In the genomic region with DNA sequence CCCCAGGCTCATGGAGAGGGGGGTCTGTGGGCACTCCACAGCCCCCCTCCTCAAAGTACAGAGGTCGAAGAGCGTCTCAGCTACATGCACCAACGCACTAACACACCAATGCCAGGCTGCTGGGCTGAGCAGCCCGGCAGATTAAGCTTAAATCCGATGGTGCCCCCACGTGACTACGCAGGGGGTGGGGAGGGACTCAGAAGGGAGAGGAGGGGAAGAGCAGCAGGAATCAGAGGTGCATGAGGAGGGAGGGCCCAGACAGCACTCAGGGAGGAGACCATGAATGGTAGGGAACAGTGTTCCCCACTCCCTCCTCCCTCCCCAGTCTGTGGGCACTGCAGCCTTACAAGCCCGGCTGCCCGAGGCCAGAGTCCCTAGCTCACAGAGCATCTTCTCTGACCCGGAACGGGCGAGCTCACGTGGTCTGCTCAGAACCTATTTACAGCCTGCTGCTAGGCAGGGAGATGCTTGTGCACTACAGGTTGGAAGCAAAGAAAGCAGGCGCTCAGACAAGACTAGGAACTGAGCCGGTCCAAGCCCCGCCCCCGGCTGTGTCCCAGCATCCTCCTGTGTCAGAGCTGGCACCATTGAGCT, we compare ENCODE assay signal across 9 mouse cellular contexts. TPM values are rescaled to one million over a fixed set of nuclear protein-coding genes. Genes with fewer than 3 reads are reported as not detected.
DNase-seq lines count a peak whose midpoint lies in the region; ATAC-seq and TF ChIP-seq lines count a peak whose summit lies in the region.
"Had no signal": no experiment of that assay in that cellular context is flagged by ENCODE, and none has a peak within 500 bp of the region (broad histone marks: within the 10 kb centered on the region; RNA-seq: fewer than 3 reads in every experiment).

No protein-coding gene starts in this region.

- peak overlapping the region; percentile 24 for H3K4me3 ChIP-seq in forebrain, postnatal 0 days (ENCODE audit: low read depth, low read length)
- peak overlapping the region; percentile 40 for H3K4me3 ChIP-seq in midbrain, embryonic 10.5 days

- no peak for TF ChIP-seq CTCF in forebrain, postnatal 0 days (IDR thresholded peaks at IDR 0.05; ENCODE audit: low read depth)

- H3K4me2 ChIP-seq in forebrain, postnatal 0 days (ENCODE audit: low read depth): peak overlapping the region; percentile 49

- peak; percentile 79 for DNase-seq in A20 (ENCODE audit: low read depth, low spot score)
- peak; percentile 70 for DNase-seq in cerebellum, adult 11 months
- DNase-seq in forebrain, postnatal 0 days: peak; percentile 85
- peak; percentile 94 for DNase-seq in kidney, postnatal 14 days
- DNase-seq in midbrain, embryonic 10.5 days (ENCODE audit: low spot score): peak; percentile 69
- DNase-seq in telencephalon, adult 2 months (ENCODE audit: low read depth, low spot score): peak; percentile 85
- no peak for DNase-seq in adipocyte (ENCODE audit: low spot score)
- DNase-seq in lung, adult 18-20 months: no peak

- no peaks in the 10 kb centered on the region for H3K36me3 ChIP-seq in forebrain, postnatal 0 days (ENCODE audit: insufficient read depth)
- H3K36me3 ChIP-seq in midbrain, embryonic 10.5 days: peaks cover 59% of the 10 kb centered on the region

- peak overlapping the region; percentile 89 for H3K27ac ChIP-seq in forebrain, postnatal 0 days (ENCODE audit: low read depth, low read length)
- H3K27ac ChIP-seq in midbrain, embryonic 10.5 days (replicated peaks): peak overlapping the region; percentile 88
- H3K27ac ChIP-seq: macrophage had no signal

- 7% methylated on average over 17 of the region's 17 CpGs for WGBS in forebrain, postnatal 0 days
- WGBS in midbrain, embryonic 10.5 days: 13% methylated on average over 17 of the region's 17 CpGs

- peak overlapping the region; percentile 54 for H3K9ac ChIP-seq in forebrain, postnatal 0 days

- H3K9me3 ChIP-seq in forebrain, postnatal 0 days (ENCODE audit: low read length): no peaks in the 10 kb centered on the region
- no peaks in the 10 kb centered on the region for H3K9me3 ChIP-seq in midbrain, embryonic 10.5 days (replicated peaks)

- H3K4me1 ChIP-seq in forebrain, postnatal 0 days (ENCODE audit: insufficient read depth): peaks cover 40% of the 10 kb centered on the region
- peaks cover 72% of the 10 kb centered on the region for H3K4me1 ChIP-seq in midbrain, embryonic 10.5 days

- H3K27me3 ChIP-seq in forebrain, postnatal 0 days (ENCODE audit: insufficient read depth, low read length): no peaks in the 10 kb centered on the region
- no peaks in the 10 kb centered on the region for H3K27me3 ChIP-seq in midbrain, embryonic 10.5 days (ENCODE audit: low read depth, poor library complexity, severe bottlenecking)

- peak; percentile 86 for ATAC-seq in forebrain, postnatal 0 days

RNA-seq across cellular contexts. Expression of a gene that starts 6.7 kb away (rescaled TPM):
- total RNA-seq in forebrain, postnatal 0 days (2014; rRNA removed): 29.9 and 43.0 TPM in 2 replicates
- polyA plus RNA-seq in forebrain, postnatal 0 days (2015; fragmentation: Nextera tagmentation; extraction: Ambion mirVana): 3.5 and 3.8 TPM in 2 replicates
- polyA plus RNA-seq in midbrain, embryonic 10.5 days (2016; fragmentation: Nextera tagmentation; extraction: Ambion mirVana): 10.8 and 11.0 TPM in 2 replicates

RNA-seq across cellular contexts. Expression of a gene that starts 24.5 kb away (rescaled TPM):
- total RNA-seq in forebrain, postnatal 0 days (2014; rRNA removed): 49.6 and 51.1 TPM in 2 replicates
- polyA plus RNA-seq in forebrain, postnatal 0 days (2015; fragmentation: Nextera tagmentation; extraction: Ambion mirVana): 38.9 and 43.0 TPM in 2 replicates
- 54.8 TPM in 2 replicates for polyA plus RNA-seq in midbrain, embryonic 10.5 days (2016; fragmentation: Nextera tagmentation; extraction: Ambion mirVana)

RNA-seq across cellular contexts. Expression of a gene that starts 34.5 kb away (rescaled TPM):
- total RNA-seq in forebrain, postnatal 0 days (2014; rRNA removed): 0.08 and 0.67 TPM in 2 replicates
- 0.31 and 0.68 TPM in 2 replicates for polyA plus RNA-seq in forebrain, postnatal 0 days (2015; fragmentation: Nextera tagmentation; extraction: Ambion mirVana)
- 0.05 and 0.20 TPM in 2 replicates for polyA plus RNA-seq in midbrain, embryonic 10.5 days (2016; fragmentation: Nextera tagmentation; extraction: Ambion mirVana)
- polyA plus RNA-seq: macrophage had no signal

RNA-seq across cellular contexts. Expression of a gene that starts 43.4 kb away (rescaled TPM):
- total RNA-seq in forebrain, postnatal 0 days (2014; rRNA removed): 22.2 and 25.1 TPM in 2 replicates
- polyA plus RNA-seq in forebrain, postnatal 0 days (2015; fragmentation: Nextera tagmentation; extraction: Ambion mirVana): 124 and 148 TPM in 2 replicates
- polyA plus RNA-seq in midbrain, embryonic 10.5 days (2016; fragmentation: Nextera tagmentation; extraction: Ambion mirVana): 260 and 321 TPM in 2 replicates
- polyA plus RNA-seq: macrophage had no signal

Comparison
In these comparisons a context has a peak if more than half of its experiments do, and no peak if none do; other contexts are left out.
1. DNase-seq: peak in A20 (single experiment), cerebellum, adult 11 months (single experiment), forebrain, postnatal 0 days (single experiment), kidney, postnatal 14 days (single experiment), midbrain, embryonic 10.5 days (single experiment) and telencephalon, adult 2 months (single experiment); none in adipocyte (single experiment) and lung, adult 18-20 months (0 of 2).